Mouse (Mus musculus) intestine, embryonic 16.5 days (tissue): ENCODE data around the gene Kxd1. TPM values are rescaled to one million over a fixed set of nuclear protein-coding genes. Genes with fewer than 3 reads are reported as not detected.

Experiments
- ATAC-seq: fragments of 200-750 bp; cut with Nextera tagmentation; 2 replicates; pipeline ENCODE4 v1.8.0; 2017; ENCODE audit warnings: moderate TSS enrichment, moderate library complexity
- H3K27ac ChIP-seq: fragments of 300-500 bp; sonication (generic); 2 replicates; pipeline ENCODE4 v1.5.1; 2014; ENCODE audit warnings: mild to moderate bottlenecking, low read length
- H3K27me3 ChIP-seq: fragments of 300-500 bp; sonication (generic); replicated peaks from 2 replicates; pipeline ENCODE4 v1.6.1; 2014; ENCODE audit warnings: low read length, control low read depth, mixed read lengths; ENCODE audit not compliant: control insufficient read depth, insufficient read depth
- H3K36me3 ChIP-seq: fragments of 300-500 bp; sonication (generic); 2 replicates; pipeline ENCODE4 v1.6.1; 2014; ENCODE audit warnings: low read length, control low read depth; ENCODE audit not compliant: control insufficient read depth, insufficient read depth
- H3K4me1 ChIP-seq: fragments of 300-500 bp; sonication (generic); 2 replicates; pipeline ENCODE4 v1.6.1; 2014; ENCODE audit warnings: low read length, control low read depth, mixed read lengths; ENCODE audit not compliant: control insufficient read depth, insufficient read depth
- H3K4me2 ChIP-seq: fragments of 300-500 bp; sonication (generic); 2 replicates; pipeline ENCODE4 v1.6.1; 2014; ENCODE audit warnings: low read depth, low read length, control low read depth
- H3K4me3 ChIP-seq: fragments of 300-500 bp; sonication (generic); 2 replicates; pipeline ENCODE4 v1.5.1; 2014; ENCODE audit warnings: mild to moderate bottlenecking, low read length
- H3K9ac ChIP-seq: fragments of 300-500 bp; sonication (generic); 2 replicates; pipeline ENCODE4 v1.6.1; 2014; ENCODE audit warnings: low read depth, low read length
- H3K9me3 ChIP-seq: fragments of 300-500 bp; sonication (generic); 2 replicates; pipeline ENCODE4 v1.6.1; 2016; ENCODE audit warnings: low read length, control low read depth; ENCODE audit not compliant: control insufficient read depth
- WGBS: fragments of 180-500 bp; shearing (Covaris S2); extraction: QIAGEN DNeasy Blood & Tissue Kit; methylation state at CpG from one replicate; pipeline ENCODE4 v1.1.7; 2014; 5-methylcytosine and 5-hydroxymethylcytosine counted together
- polyA plus RNA-seq: library from polyadenylated mRNA; unstranded; fragments of >200 nt; fragmentation: Nextera tagmentation; extraction: Ambion mirVana; gene quantifications from 2 replicates; pipeline ENCODE4 v1.2.1, GENCODE M21; 2015

Kxd1 gene
- polyA plus RNA-seq, 1 experiment from 2014 or later: 65.3 TPM

DNA sequence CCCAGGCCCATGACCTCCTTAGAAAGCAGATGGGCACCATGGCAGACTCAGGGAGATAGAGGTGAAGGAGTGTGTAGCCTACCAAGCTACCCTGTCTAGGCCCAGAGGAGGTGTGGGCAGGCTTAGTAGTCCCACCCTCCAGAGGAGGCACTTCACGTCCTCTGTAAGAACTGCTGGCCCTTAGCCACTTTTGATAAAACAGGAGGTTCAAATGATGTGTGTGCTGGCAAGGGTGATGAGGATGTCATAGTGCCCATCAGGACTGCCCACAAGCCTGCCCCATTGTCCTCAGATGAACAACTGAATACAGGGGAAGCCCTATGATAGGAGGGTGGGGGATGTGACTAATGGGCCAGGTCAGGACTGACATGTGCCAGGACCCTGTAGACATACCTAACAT lies 25.1 kb upstream of the Kxd1 start:
- H3K4me3 ChIP-seq: no peak overlapping the region
- H3K4me2 ChIP-seq: no peak overlapping the region
- H3K9me3 ChIP-seq: no peaks in the 10 kb centered on the region
- peaks cover 24% of the 10 kb centered on the region for H3K4me1 ChIP-seq
- no peak overlapping the region for H3K27ac ChIP-seq
- no peaks in the 10 kb centered on the region for H3K36me3 ChIP-seq
- H3K27me3 ChIP-seq: no peaks in the 10 kb centered on the region
- H3K9ac ChIP-seq: no peak overlapping the region
- ATAC-seq: no peak
- WGBS: 31% methylated on average over 1 of the region's 1 CpGs

DNA sequence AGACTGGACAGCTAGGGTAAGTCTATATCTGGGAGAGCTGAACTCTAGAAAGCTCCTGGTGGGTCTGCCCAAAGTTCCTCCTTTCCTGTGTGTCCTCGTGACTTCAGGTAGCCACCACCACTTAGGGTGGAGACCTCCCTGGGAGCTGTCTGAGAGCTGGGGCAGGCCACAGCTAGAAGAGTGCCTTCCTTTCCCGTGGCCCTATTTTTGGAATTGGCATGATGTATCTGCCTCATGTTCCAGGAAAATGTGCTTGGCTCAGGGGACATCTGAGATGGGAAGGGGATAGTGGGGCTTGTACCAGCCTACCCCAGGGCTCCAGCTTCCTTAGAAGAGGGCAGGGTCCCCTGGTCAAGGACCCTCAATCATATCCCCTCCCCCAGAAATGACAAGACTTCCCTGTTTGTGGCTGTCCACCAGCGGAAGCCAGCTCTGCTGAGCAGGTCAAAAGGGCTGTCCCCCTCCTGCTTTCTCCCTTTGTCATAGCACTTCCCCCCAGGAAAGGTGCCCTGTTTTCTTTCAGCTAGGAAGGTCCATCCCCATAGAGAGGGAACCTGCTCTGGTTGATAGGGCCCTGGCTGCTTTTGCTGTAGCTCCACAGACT lies 23.9 kb upstream of the Kxd1 start:
- Histone ChIP-seq H3K4me1 (peaks cover 27% of the 10 kb centered on the region), H3K9ac (no peak overlapping the region), H3K9me3 (no peaks in the 10 kb centered on the region), H3K27ac (no peak overlapping the region), H3K4me2 (no peak overlapping the region), H3K4me3 (no peak overlapping the region), H3K36me3 (no peaks in the 10 kb centered on the region), H3K27me3 (no peaks in the 10 kb centered on the region)
- WGBS: 69% methylated on average over 3 of the region's 3 CpGs
- ATAC-seq: no peak

DNA sequence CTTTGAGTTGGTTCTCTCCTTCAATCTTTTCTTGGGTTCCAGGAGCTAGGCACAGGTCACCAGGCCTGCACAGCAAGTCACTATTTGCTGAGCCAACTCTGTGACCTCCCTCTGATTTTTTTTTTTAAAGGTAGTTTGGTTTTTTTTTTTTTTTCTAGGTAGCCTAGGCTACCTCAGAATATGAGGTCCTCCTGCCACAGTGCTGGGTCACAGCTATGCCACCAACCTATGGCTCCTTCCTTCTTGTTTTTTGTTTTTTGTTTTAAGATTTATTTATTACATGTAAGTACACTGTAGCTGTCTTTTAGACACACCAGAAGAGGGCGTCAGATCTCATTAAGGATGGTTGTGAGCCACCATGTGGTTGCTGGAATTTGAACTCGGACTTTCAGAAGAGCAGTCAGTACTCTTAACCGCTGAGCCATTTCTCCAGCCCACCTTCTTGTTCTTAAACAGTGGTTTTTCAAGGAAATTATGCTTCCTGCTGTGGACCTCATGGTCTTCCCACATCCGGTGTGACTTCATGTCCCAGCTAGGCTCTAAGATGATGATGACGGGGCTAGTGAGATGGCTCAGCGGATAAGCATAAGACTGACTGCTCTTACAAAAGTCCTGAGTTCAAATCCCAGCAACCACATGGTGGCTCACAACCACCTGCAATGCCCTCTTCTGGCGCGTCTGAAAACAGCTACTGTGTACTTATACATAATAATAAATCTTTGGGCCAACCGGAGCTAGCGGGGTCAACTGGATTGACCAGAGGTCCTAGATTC lies 21.8 kb upstream of the Kxd1 start:
- Histone ChIP-seq H3K4me3 (no peak overlapping the region), H3K4me2 (no peak overlapping the region), H3K27me3 (no peaks in the 10 kb centered on the region), H3K4me1 (peaks cover 22% of the 10 kb centered on the region), H3K9ac (no peak overlapping the region), H3K9me3 (no peaks in the 10 kb centered on the region), H3K27ac (no peak overlapping the region), H3K36me3 (no peaks in the 10 kb centered on the region)
- ATAC-seq: no peak
- 91% methylated on average over 10 of the region's 10 CpGs for WGBS

DNA sequence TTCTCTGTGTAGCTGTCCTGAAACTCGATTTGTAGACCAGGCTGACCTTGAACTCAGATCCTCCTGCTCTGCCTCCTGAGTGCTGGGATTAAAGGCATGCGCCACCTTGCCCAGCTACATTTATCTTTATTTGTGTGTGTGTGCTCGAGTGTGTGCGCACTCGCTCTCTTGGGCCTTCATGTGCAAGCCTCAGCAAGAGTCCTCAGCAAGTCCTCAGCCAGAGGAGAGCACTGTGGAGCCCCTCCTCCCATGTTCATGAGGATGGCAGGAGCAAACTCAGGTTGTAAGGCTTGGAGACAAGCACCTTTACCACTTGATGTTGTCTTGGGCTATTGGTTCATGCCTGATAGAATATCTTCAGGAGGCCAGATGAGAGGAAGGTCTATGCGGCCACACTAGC lies 20.0 kb upstream of the Kxd1 start:
- ATAC-seq: no peak
- WGBS: 85% methylated on average over 6 of the region's 6 CpGs
- H3K36me3 ChIP-seq: no peaks in the 10 kb centered on the region
- no peak overlapping the region for H3K4me2 ChIP-seq
- no peak overlapping the region for H3K9ac ChIP-seq
- no peaks in the 10 kb centered on the region for H3K9me3 ChIP-seq
- no peaks in the 10 kb centered on the region for H3K27me3 ChIP-seq
- H3K4me1 ChIP-seq: peaks cover 23% of the 10 kb centered on the region
- no peak overlapping the region for H3K27ac ChIP-seq
- H3K4me3 ChIP-seq: no peak overlapping the region

DNA sequence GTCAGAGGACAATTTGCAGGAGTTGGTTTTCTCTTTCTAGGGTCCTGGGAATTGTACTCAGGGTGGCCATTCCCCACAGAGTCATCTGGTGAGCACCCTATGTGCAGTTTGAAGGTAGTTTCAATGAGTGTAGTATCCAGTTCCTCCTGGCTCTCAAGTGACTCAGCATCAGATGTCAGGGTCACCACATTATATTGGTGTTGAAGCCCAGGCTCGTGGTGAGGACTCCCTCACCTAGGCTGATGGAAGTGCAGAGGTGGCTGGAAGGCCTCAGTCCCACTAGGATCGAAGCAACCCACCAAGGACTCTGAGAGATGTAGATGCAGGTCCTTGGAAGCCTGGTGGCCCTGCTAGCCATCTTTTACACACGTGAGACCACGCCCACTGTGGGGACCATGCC lies 18.7 kb upstream of the Kxd1 start:
- 72% methylated on average over 4 of the region's 4 CpGs for WGBS
- H3K4me3 ChIP-seq: no peak overlapping the region
- H3K9me3 ChIP-seq: no peaks in the 10 kb centered on the region
- no peak for ATAC-seq
- H3K9ac ChIP-seq: no peak overlapping the region
- H3K27ac ChIP-seq: no peak overlapping the region
- H3K4me1 ChIP-seq: peaks cover 27% of the 10 kb centered on the region
- no peaks in the 10 kb centered on the region for H3K36me3 ChIP-seq
- H3K4me2 ChIP-seq: no peak overlapping the region
- no peaks in the 10 kb centered on the region for H3K27me3 ChIP-seq

DNA sequence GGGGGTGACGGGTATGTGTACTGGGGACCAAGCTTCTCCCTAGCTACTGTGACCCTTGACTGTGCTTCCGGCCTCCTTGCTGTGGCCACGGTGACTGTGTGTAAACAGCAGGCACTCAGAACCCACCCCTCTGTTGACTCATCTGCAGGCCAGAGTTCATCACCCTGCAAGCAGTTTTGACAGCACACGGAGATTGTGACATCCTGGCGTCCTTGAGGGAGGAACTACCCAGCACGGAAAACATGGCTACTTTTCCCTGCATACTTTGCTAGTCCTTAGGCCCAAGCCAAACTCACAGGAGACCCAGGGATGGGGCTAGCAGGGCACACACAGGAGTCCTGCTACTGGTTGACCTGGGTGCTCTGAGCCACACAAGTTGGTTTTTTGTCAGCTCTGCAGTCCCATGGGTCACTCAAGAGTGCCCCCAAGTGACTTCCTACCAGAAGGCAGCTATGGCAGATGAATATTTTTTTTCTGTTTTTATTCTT lies 16.5 kb upstream of the Kxd1 start:
- ATAC-seq: no peak
- 42% methylated on average over 6 of the region's 6 CpGs for WGBS
- H3K4me3 ChIP-seq: no peak overlapping the region
- no peak overlapping the region for H3K4me2 ChIP-seq
- 0 out of 2 replicates have a peak overlapping the region, but pooled peaks have one; percentile 28 for H3K9ac ChIP-seq
- H3K27ac ChIP-seq: peak overlapping the region; percentile 71
- H3K9me3 ChIP-seq: no peaks in the 10 kb centered on the region
- no peaks in the 10 kb centered on the region for H3K36me3 ChIP-seq
- H3K27me3 ChIP-seq: no peaks in the 10 kb centered on the region
- H3K4me1 ChIP-seq: peaks cover 41% of the 10 kb centered on the region

DNA sequence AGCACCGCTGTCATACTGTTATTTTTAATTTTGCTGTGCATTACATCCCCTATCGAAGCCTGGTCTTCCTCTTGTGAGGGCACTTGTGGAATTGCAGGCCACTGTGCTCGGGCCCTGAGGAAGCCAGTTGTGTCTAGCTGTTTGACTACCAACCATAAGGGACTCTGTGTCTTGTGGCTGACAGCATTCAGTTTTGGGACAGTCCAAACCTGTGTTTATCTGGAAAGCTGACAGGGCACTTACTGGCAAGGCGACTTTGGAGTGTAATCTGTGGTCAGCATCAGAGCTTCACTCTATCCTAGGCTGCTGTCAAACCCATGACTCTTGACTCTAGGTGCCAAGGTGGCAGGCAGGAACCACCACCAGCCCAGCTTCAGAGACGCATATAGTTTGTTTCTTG lies 13.3 kb upstream of the Kxd1 start:
- H3K4me2 ChIP-seq: peak overlapping the region; percentile 93
- peak overlapping the region; percentile 93 for H3K9ac ChIP-seq
- H3K27ac ChIP-seq: peak overlapping the region; percentile 95; the same call in 1 of the 2 replicates
- 0 out of 2 replicates have a peak, but pooled peaks cover 3% of the 10 kb centered on the region for H3K36me3 ChIP-seq
- no peaks in the 10 kb centered on the region for H3K27me3 ChIP-seq
- peaks cover 41% of the 10 kb centered on the region for H3K4me1 ChIP-seq
- WGBS: 78% methylated on average over 5 of the region's 5 CpGs
- no peak for ATAC-seq
- no peaks in the 10 kb centered on the region for H3K9me3 ChIP-seq
- H3K4me3 ChIP-seq: peak overlapping the region; percentile 83; the same call in 1 of the 2 replicates

DNA sequence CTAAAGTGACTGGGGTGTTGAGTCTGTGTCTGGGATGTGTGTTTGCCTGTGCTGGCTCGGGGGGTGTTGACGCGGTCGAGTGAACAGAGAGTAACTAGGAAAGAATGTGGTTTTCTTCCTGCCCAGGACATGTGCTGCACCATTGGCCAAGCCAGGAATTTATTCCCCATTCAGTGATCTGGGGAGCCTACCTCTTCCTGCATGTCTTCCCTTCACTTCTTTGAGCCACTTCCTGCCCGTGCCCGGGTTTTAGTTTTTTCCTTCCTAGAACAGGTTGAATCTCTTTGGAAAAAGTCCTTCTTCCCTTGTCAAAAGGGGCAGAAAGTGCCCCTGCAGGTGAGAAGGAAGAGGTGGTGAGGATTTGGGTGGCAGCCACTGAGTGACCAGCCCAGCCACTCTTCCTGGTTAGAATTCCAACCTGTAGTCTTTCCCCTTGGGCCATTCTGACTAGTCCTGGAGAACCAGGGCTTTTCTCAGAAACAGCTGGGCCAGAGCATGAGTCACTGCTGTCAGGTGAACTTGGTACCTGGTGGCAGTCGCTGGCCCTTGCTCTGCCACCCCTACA lies 12.8 kb upstream of the Kxd1 start:
- Histone ChIP-seq H3K27ac (peak overlapping the region; percentile 95), H3K36me3 (peaks cover 5% of the 10 kb centered on the region; the same call in 1 of the 2 replicates), H3K4me2 (peak overlapping the region; percentile 93), H3K9me3 (no peaks in the 10 kb centered on the region), H3K9ac (peak overlapping the region; percentile 93), H3K27me3 (no peaks in the 10 kb centered on the region), H3K4me3 (peak overlapping the region; percentile 83), H3K4me1 (peaks cover 41% of the 10 kb centered on the region)
- WGBS: 28% methylated on average over 7 of the region's 7 CpGs
- no peak for ATAC-seq

DNA sequence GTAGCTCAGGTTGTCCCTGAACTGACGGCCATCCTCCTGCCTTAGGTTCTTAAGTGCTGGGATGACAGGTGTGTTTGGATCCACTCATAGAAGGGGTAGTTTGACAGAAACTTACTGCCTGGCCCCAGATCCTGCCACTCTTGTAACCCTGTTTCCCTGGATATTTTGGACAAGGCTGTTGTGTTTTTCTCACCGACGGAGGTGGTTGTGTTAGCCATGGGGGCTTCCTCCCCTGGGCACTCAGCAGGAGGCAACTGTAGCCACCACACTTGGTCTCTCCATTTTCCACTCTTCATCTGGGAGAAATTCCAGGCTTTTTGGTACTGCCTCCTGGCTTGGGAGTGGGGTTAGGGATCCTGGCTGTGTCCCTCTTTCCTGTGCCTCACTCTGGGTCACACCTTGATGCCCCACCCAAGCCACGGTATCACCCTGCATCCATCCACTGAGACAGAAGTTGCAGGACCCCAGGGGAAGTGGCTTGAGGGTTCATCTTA lies 12.3 kb upstream of the Kxd1 start:
- no peak for ATAC-seq
- peak overlapping the region; percentile 93 for H3K9ac ChIP-seq
- H3K27ac ChIP-seq: peak overlapping the region; percentile 95
- H3K27me3 ChIP-seq: no peaks in the 10 kb centered on the region
- 8% methylated on average over 4 of the region's 4 CpGs for WGBS
- H3K36me3 ChIP-seq: peaks cover 8% of the 10 kb centered on the region
- H3K9me3 ChIP-seq: no peaks in the 10 kb centered on the region
- H3K4me2 ChIP-seq: peak overlapping the region; percentile 93
- H3K4me1 ChIP-seq: peaks cover 41% of the 10 kb centered on the region
- peak overlapping the region; percentile 83 for H3K4me3 ChIP-seq
